Mouse (Mus musculus) megakaryocyte, embryonic 14.5 days (primary cell): ENCODE data around the gene Dclre1b.

Experiments
- FLI1 ChIP-seq: IDR thresholded peaks from 2 replicates; pipeline ENCODE4 v1.6.1; 2012; ENCODE audit warnings: low read length, inconsistent platforms, mixed read lengths
- GATA1 ChIP-seq: IDR thresholded peaks from 3 replicates; pipeline ENCODE4 v1.6.1; 2012; ENCODE audit warnings: mixed read lengths, low read length, inconsistent platforms, borderline replicate concordance

DNA sequence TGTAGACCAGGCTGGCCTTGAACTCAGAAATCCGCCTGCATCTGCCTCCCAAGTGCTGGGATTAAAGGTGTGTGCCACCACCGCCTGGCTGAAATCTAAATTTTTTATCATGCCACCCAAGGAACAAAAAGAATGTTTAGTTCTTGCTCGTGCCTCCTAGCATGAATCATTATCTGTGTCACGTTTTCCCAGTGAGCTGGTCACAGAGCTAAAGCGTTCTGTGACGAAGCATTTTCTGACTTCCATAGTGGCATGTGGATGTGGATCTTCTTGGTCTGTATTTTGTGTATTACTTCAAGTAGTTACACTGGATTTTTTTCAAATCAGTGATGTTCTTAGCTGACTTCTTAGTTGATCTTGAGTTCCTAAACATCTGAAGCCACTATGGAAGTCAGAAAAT lies 1.7 kb upstream of the Dclre1b start:
- TF ChIP-seq GATA1 (no peak), FLI1 (no peak)
